Mouse (Mus musculus) embryo, embryonic 10 days (tissue): Measurements from ENCODE around the gene Pmel.
"Not testable (repeated sequence)": the region's sequence is repeated elsewhere in the genome, so short reads cannot be mapped to it uniquely, and the experiment has no call there.

ENCODE experiments used
- DNase-seq: peaks from one replicate; pipeline ENCODE4 v3.0.0-alpha.2; 2015; ENCODE audit warnings: low spot score

Pmel gene

DNA sequence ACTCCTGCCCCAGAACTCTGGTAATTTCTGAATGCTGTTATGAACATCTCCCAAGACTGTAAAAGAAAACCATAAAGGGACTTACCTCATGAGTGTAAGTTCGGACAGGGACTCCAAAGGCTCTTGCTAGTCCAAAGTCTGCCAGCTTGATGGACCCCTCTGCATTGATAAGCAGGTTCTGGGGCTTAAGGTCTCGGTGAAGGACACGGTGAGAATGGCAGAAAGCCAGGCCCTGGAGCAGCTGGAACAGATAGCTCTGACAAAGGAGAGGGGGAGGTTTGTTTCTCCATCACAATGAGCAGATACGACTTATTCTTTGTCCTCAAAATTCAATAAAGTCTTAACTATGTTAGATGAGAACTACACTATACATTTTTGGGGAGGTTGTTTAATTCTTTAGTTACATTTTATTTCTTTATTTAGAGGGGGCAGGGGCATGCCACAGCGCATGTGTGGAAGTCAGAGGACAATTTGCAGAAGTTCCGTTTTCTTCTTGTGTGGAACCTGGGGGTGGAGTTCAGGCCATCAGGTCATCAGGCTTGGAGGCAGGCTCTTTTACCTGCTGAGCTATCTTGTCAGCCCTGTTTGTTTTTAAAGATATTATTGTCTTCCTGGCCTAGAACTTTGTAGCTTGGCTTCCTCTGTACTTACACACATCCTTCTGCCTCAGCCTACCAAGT, 1.5 kb upstream of the Pmel start:
- DNase-seq = no peak

DNA sequence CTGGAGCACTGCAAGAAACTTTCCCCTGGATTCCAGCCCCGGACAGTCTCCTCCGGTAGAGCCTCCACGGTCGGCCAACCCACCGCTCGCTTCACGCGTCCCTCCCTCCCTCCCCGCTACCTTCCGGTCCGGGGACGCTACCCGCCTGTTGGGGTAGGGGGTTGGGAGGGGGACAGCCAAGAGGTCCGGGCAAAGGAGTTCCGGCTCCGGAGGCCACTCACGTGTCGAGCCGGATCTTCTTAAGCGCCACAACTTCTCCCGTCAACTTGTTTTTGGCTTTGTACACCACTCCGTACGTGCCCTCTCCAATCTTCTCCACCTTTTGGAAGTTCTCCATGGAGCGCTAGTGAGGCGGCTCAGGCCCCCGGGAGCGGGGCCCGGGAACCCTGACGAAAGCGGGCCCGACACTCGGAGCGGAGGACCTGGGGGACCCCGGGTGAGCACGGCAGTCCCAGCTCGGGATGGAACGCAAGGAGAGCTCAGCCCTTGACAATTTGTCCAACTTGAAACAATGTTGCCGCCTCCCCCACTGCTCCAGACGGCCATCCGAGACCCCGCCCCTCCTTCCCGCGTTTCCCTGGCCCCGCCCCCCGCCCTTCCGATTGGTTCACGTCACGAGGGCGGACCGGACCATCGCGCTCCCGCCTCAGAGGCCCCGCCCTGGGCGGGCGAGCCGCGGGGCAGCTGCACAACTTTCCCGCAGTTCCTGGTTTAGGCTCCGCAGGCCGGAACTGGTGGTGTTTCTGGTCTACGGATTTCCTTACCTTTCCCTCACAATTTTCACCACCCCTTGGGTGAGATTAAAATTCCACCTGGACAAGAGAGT, 709 bp downstream of the Pmel start, which contains the start of gene Cdk2:
Cdk2 (minus strand) TSS at position 541 of the 826 bp plus-strand sequence.
- DNase-seq = peak; percentile 91

DNA sequence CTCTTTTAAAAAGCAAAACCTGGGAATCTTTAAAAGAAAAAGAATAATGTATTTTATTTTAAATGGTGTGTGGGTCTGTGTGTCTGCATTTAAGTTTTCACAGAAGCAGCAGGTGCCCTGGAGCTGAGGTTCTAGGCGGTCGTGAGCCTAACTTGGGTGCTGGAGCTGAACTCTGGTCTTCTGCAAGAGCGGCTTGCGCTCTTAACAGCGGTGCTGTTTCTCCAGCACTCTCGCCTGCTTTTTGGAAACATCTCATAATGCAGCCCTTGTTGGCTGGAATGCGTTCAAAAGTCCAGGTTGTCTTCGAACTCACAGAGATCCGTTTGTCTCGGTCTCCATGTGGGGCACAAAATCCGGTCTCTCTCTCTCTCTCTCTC, 1.3 kb downstream of the Pmel start:
- DNase-seq = peak; percentile 32

DNA sequence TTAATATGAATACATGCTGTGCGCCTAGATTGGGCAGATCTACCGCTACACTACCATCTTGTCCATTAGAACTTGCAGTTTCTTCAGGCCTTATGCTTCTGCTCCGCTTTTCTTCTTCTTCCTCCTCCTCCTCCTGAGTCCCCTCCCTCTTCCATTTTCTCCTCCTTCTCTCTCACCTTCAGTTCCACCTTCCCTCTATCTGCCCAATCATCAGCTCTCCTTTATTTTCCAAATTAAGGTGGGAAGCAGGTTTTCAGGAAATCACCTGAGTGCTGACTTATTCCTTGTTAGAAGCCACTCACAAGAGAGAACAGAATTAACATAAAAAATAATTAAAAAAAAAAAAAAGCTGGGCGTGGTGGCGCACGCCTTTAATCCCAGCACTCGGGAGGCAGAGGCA, 7.3 kb downstream of the Pmel start:
- not testable (repeated sequence) for DNase-seq

DNA sequence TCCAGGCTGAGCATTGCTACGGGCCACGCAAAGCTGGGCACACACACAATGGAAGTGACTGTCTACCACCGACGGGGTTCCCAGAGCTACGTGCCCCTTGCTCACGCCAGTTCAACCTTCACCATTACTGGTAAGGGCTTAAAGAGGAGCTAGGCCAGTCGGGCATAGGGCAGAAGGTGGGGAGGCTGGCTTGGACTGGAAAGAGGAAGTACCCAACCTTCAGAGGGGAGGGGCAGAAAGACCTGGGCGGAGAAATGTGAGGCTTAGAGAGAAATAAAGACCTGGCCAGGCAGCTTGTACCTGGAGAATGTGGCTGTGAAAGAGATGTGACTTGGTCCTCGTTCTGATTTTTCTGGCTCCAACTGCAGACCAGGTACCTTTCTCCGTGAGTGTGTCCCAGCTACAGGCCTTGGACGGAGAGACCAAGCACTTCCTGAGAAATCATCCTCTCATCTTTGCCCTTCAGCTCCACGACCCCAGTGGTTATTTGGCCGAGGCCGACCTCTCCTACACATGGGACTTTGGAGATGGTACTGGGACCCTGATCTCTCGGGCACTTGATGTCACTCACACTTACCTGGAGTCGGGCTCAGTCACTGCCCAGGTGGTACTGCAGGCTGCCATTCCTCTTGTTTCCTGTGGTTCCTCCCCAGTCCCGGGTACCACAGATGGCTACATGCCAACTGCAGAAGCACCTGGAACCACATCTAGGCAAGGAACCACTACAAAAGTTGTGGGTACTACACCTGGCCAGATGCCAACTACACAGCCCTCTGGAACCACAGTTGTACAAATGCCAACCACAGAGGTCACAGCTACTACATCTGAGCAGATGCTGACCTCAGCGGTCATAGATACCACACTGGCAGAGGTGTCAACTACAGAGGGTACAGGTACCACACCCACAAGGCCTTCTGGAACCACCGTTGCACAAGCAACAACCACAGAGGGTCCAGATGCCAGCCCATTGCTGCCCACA, 11.9 kb downstream of the Pmel start:
- DNase-seq = no peak

DNA sequence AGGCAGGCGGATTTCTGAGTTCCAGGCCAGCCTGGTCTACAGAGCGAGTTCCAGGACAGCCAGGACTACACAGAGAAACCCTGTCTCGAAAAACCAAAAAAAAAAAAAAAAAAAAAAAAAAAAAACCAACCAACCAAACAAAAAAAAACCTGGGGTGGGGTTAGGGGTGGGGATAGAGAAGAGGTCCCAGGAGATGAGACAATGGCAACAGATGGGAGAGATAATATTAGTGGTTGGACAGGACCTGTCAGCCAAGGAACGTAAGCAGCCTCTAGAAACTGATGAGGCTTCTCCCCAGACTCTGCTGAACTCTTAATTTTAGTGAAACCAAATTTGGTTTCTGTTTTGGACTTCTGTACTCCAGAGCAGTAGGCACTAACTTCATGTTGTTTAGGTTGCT, 21.5 kb downstream of the Pmel start:
- not testable (repeated sequence) for DNase-seq

DNA sequence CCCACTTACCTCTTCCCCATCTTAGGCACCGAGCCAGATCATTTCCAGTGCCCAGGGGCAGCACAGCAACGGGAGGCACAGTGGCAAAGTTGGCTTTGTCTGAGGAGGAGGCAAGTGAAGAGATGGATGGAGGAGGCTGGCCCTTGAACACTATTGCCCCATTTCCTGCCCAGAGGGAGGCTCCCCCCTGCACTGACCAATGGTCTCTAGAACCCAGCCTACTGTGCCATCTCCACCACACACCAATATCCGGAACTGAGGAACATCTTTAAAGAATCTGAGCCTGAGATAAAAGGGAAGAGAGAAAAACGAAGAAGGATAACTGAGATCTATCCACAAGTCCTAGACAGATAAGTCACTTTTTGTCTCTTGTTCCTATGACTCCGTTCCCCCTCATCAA, 24.1 kb downstream of the Pmel start:
- DNase-seq = no peak

DNA sequence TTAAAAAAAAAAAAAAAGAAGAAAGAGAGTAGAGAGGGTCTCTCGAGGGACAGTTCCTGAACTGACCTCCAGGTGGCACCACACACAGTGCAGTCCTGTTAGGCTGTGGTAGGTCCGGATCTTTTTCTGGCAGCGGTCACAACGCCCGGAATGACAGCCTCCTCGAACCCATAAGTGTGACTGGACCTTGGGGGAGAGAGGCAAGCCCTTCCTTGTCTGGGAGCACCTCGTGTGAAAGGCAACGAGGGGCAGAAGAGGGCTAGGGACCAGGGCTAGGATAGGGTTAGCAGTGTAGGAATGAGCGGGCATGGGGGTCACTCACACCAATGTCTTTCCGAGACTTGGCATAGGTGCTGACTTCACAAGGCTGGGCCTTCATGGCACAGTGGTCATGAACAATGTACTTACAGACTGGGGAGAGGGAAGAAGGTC, 27.0 kb downstream of the Pmel start:
- peak; percentile 86 for DNase-seq

DNA sequence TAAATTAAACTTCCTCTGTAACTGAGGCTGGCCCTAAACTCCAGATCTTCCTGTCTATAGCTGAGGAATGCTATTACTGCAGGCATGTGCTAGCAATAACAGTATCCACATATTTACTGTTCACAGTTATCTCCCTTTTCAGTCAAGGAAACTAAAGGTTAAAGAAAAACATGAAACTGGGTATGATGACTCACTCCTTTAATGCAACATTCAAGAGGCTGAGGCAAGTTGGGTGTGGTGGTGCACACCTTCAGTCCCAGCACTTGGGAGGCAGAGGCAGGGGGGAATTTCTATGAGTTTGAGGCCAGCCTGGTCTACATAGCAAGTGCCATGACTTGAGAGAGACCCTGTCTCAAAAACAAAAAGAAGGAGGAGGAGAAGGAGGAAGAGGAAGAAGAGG, 28.0 kb downstream of the Pmel start:
- no peak for DNase-seq

DNA sequence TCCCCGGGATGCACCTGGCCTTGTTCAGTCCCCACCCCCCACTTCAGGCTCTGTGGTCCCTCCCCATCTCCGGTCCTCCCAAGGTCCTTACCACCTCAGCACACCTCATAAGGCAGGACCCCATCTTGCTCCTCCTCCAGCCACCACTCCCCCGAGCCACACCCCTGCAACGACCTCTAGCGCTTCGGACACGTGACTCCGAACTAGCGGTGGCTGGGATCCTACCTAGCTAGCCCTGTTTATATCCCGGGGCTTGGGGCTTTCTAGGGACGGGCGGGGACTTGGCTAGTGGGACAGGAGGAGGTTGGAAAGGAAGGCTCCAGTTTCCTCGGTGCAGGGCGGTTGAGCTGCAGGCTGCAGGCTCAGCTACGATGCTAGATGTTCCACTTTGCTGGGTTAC, 33.4 kb downstream of the Pmel start:
- DNase-seq = peak; percentile 47

DNA sequence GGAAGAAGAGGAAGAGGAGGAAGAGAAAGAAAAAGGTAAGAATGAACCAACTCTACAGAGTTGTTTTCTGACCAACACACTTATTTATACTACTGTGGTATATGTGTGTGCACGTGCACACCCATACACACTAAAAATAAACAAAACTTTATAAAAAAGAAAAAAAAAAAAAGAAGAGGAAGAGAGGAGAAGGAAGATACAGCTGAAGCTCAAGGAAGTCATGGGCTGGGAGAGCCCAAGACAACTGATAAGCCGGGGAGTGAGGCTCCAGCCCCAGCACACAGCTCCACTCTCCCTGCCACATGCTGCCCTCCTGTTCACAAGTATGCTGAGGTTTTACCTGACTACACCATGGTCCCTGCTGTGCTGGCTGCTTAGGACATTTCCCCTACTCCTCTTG, 36.3 kb downstream of the Pmel start:
- DNase-seq = no peak

DNA sequence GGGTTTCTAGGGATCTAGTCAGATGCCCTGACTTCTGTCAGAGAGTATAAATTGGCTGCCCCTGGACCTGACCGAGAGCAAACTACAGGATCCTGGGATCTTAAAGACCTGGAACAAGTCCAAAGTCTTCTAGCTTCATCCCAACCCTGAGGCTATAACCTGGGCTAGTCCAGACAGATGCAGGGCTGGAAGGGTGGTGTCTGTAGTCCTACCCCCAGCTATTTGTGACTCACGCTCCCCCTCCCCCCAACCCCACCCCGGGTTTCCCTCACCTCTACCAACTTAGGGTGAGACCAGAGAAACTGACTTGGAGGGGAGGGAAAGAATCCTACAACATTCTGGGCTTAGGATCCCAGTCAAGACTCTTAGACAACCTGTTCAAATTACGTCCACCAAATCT, 38.6 kb downstream of the Pmel start:
- DNase-seq = no peak

DNA sequence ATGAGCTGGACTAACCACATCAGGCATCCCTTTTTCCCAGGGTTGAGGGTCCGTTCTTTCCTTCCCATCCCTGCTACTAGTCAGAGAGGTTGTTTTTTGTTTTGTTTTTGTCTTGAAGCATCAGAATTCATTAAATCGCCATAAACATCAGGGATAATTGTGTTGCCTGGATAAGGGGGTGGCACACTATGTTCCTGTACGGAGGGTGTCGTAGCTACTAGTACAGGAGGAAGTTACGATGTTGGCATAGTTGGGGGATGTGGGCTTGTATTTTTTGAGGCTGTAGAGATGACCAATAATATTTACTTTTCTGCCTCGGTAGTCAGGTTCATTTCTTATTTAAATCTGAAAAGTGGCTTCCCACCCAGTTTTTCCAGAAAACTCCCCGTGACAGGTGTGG, 39.2 kb downstream of the Pmel start:
- no peak for DNase-seq

DNA sequence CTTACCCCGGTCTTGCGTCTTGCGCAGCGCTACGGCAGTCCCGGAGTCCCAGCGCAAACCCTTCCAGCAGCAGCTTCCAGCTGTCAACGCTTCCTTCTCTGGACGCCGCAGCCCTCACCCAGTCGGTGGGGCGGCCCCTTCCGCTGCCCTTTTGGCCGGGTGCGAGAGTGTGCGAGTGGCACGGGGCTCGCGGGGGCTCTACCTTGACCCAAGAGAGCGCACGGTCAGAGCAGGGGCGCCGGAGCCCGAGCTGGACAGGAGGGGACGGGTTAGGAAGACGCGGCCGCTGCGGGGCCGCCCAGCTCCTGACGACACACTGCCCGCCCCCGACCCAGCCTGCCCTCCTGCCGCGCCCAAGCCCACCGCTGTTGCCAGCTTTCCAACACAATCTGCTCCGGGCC, 39.8 kb downstream of the Pmel start:
- peak; percentile 62 for DNase-seq

DNA sequence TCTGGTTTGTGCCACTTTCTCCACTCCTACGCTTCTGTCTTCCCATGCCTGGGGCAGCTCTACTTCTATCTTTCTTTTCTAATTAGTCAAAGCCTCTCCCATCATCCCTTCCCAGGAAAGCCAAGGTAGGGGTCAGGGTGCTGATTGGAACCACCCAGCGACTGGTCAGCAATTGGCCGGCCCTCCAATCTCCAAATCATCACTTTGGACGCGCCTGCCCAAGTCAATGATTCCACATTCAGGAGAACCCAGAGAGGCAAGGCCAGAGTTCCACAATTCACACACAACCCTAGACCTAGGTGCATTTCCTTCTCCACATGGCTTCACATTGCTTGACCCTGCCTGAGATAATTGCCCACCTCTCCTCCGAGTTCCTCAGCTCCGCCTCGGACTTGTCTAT, 40.2 kb downstream of the Pmel start:
- DNase-seq = no peak

DNA sequence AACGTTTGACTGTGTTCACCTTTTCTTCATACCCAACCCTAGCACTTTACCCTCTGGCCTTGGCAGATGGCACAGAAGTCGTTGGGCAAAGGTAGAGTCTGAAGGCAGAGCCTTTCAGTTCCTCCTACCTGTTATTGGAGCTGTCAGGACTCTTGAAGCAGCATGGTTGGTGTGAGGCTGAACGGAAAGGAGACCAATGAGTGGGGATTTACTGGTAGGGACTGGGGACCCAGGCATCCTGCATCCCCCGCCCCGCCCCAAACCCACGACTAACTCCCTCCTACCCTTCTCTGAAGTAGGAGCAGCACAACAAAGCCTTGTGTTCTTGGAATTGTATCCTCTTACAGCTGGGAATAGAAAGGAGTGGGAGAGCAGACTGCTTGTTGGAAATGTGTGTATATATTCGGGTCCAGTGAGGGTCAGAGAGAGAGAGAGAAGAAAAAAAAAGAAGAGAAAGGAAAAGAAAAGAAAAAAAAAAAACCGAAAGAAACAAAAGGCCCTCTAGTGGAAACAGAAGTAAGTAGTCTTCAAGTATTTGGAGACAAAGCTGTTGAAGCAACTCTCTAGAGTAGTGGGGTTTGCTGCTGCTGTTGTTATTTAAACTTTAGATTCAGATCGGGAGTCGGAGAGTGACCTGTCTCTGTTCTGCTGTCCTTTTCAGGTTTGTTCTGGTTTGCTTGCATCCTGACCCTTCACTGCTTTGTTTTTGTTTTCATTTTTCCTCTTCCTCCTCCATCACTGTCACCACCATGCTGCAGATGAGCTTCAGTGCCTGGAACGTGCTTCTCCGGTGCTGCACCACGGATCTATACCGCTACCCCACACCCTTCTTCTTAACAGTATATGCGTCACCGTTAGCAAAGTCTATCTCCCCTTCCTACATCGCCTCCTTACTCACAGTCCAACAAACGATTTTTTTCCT, 40.9 kb downstream of the Pmel start, which contains the start of gene Dgka:
Dgka (minus strand) TSS at position 176 of the 922 bp plus-strand sequence.
- no peak for DNase-seq

DNA sequence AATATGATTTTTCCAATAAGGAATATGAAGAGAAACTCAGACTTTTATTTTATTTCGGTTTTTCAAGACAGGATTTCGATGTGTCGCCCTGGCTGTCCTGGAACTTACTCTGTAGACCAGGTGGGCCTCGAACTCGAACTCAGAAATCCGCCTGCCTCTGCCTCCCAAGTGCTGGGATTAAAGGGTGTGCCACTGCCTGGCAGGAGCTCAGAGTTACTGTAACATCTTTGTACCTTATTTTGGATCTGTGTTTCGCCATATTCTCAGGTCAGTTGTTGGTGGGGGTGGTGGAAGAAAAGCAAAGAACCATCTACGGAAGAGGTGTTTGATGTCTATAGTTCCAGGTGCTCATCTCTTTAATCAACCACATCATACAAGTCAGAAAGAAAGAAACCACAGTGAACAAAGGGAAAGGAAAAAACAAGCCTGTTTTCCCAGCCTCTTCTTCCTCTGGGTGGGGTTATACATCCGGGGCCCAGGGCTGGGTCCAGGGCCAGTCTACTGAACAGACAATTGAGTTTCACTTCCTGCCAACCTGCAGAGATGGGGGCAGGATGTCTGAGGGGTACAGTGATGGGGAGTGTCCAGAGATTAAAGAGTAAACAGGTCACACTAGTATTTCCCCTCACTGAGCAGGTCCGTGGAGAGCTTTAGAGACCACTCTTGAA, 42.1 kb downstream of the Pmel start:
- no peak for DNase-seq

DNA sequence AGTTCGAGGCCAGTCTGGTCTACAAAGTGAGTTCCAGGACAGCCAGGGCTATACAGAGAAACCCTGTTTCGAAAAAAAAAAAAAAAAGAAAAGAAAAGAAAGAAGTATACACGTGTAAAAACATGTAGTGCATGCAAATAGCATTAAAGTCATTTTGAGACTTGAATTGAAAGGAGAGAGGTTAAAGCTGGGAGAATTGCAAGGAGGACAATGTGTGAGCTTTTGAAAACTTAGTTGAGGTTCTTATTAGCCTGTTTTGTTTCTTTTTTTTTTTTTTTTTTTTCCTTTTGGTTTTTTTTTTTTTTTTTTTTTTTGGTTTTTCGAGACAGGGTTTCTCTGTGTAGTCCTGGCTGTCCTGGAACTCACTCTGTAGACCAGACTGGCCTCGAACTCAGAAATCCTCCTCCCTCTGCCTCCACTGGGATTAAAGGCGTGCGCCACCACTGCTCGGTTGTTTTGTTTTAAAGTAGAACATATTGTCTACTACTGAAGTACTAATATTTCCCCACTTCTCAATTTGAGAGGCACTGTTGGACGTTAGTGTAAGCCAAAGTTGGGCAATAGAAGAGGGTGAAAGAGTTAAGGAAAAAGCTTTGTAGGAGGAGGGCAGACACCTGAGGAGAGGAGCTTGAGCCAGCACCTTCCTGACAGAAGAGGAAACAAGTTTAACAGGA, 43.1 kb downstream of the Pmel start:
- no peak for DNase-seq

DNA sequence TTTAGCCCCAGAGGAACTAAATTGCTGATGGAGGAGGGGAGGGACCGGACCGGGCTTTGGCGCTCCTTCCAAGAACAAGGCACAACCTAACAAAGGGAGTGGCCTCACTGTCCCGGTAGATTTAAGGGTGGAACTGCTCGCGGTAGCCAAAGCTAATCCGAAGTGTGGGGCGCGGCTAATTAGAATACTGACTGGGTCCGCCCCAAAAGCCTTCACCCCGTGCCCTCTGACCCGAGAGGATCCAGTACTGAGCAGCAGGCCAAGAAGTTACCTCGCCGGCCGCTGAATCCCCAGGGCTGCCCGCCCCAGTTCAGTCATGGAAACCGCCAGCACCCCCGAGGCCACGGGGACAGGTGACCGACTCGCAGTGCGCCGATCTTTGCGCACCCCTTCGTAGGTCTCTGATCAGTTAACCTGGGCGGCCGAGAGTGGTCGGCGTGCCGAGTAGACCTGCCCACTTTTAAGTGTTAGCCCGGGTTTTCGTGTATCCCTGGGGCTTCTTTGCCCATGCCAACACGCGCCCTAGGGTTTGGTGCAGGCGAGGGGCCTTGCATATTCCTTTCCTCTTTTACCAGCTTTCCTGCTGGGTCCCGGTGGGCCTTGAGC, 43.8 kb downstream of the Pmel start, which contains the start of gene Pym1:
Pym1 (plus strand) TSS at position 244 of the 606 bp plus-strand sequence.
- peak; percentile 88 for DNase-seq
